20 mouse cellular contexts compared by ENCODE assay signal in the genomic region with DNA sequence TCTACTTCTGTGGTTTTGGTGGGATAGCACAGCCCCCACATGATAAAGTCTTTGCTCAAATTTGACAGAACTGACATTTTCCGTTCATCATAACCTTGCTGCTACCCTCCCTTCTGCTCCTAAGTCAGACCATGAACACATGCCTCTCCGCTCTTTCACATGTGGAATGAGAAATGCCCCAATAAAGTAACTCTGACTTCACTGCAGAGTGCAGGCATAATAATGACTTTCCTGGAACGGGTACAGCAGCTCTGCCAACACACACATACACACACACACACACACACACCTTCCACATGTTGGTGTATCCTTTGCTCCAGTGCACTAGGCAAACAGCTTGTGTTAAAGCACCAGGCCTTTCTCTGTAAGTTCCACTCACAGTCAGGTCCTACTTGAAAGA.
"Had no signal": no experiment of that assay in that cellular context is flagged by ENCODE, and none has a peak within 500 bp of the region (broad histone marks: within the 10 kb centered on the region; RNA-seq: fewer than 3 reads in every experiment).

No protein-coding gene starts in this region.

- DNase-seq: kidney, adult 9 months; kidney, postnatal 36 days; layer of hippocampus, adult 9-11 months; layer of hippocampus, postnatal 36 days; liver; liver, embryonic 13.5 days; liver, postnatal 0 days; lung, postnatal 14 days; retina, postnatal 1 day; right cerebral cortex, postnatal 4 days; spleen, adult 18-20 months; thymus, postnatal 36 days had no signal

- H3K4me2 ChIP-seq: liver, embryonic 13.5 days; lung, embryonic 15.5 days; midbrain, embryonic 11.5 days; midbrain, embryonic 15.5 days; neural tube, embryonic 12.5 days; stomach, embryonic 15.5 days had no signal

- H3K27me3 ChIP-seq: liver, embryonic 13.5 days; lung, embryonic 15.5 days; megakaryocyte, embryonic 14.5 days; midbrain, embryonic 15.5 days; neural tube, embryonic 12.5 days; stomach, embryonic 15.5 days had no signal

- ATAC-seq: liver, postnatal 0 days; midbrain, embryonic 15.5 days had no signal

- H3K36me3 ChIP-seq: liver, embryonic 13.5 days; midbrain, embryonic 15.5 days had no signal

- H3K9me3 ChIP-seq: liver, embryonic 13.5 days; lung, embryonic 15.5 days; midbrain, embryonic 15.5 days; neural tube, embryonic 12.5 days; stomach, embryonic 15.5 days had no signal

- H3K9ac ChIP-seq: liver, embryonic 13.5 days; liver, postnatal 0 days; lung, embryonic 15.5 days; midbrain, embryonic 15.5 days; neural tube, embryonic 12.5 days; stomach, embryonic 15.5 days had no signal

- H3K4me3 ChIP-seq: liver, embryonic 13.5 days; lung, embryonic 15.5 days; megakaryocyte, embryonic 14.5 days; midbrain, embryonic 15.5 days; neural tube, embryonic 12.5 days; stomach, embryonic 15.5 days had no signal

- H3K27ac ChIP-seq: kidney, postnatal 0 days; liver, embryonic 13.5 days; macrophage; midbrain, embryonic 15.5 days; neural tube, embryonic 12.5 days; stomach, embryonic 15.5 days had no signal

- H3K4me1 ChIP-seq: liver, embryonic 13.5 days; megakaryocyte, embryonic 14.5 days; midbrain, embryonic 15.5 days; neural tube, embryonic 12.5 days; stomach, embryonic 15.5 days had no signal
